Mouse (Mus musculus): ENCODE measurements around the gene Crabp2. TPM values are rescaled to one million over a fixed set of nuclear protein-coding genes. Genes with fewer than 3 reads are reported as not detected.

The Crabp2 gene
- polyA plus RNA-seq, 1 experiment from 2014 or later = 417 TPM

DNA sequence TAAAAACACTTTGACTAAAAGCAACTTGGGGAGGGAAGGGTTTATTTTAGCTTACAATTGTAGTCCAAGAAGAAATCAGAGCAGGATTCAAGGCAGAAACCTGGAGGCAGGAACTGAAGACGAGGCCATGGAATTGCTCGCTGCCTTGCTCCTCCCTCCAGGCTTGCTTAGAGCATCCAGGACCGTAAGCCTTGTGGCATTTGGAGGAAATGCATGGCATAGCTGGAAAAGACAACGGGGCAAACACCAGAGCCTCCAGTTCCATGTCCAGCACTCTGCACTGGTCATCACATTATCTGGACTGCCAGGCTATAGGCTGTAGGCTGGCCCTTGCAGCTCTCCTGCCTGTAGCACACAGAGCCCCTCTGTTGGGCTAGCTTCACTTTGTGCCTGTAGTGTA is 14.0 kb upstream of the Crabp2 start:
- no peak overlapping the region for H3K9ac ChIP-seq (ENCODE audit: low read length)
- H3K36me3 ChIP-seq (ENCODE audit: control insufficient read depth, insufficient read depth, low read length) = peaks cover 15% of the 10 kb centered on the region; the same call in 1 of the 2 replicates
- ATAC-seq (replicated peaks; ENCODE audit: low FRiP score) = no peak
- WGBS = 73% methylated on average over 4 of the region's 4 CpGs
- DNase-seq (ENCODE audit: low spot score) = no peak
- no peak overlapping the region for H3K27ac ChIP-seq (ENCODE audit: low read depth, low read length)
- H3K4me1 ChIP-seq (replicated peaks; ENCODE audit: control insufficient read depth, insufficient read depth, low read length) = peaks cover 11% of the 10 kb centered on the region; the same call in 1 of the 2 replicates
- H3K9me3 ChIP-seq (ENCODE audit: control insufficient read depth, low read length) = no peaks in the 10 kb centered on the region
- no peak overlapping the region for H3K4me3 ChIP-seq (ENCODE audit: low read depth, low read length)
- no peaks in the 10 kb centered on the region for H3K27me3 ChIP-seq (ENCODE audit: control insufficient read depth, insufficient read depth, low read length)
- no peak overlapping the region for H3K4me2 ChIP-seq (ENCODE audit: low read depth, low read length, severe bottlenecking)

- H3K9me3 ChIP-seq (ENCODE audit: control insufficient read depth, low read length) = no peaks in the 10 kb centered on the region
- no peak for DNase-seq (ENCODE audit: low spot score)
Measured at GRCm38 (mm10) chr3:87935201-87935600, 13.3 kb upstream of the Crabp2 start.

GRCm38 (mm10) chr3:87935776-87936175 is 12.7 kb upstream of the Crabp2 start:
- H3K4me2 ChIP-seq (ENCODE audit: low read depth, low read length, severe bottlenecking) = no peak overlapping the region
- no peak overlapping the region for H3K4me3 ChIP-seq (ENCODE audit: low read depth, low read length)
- no peaks in the 10 kb centered on the region for H3K9me3 ChIP-seq (ENCODE audit: control insufficient read depth, low read length)
- H3K27ac ChIP-seq (ENCODE audit: low read depth, low read length) = no peak overlapping the region
- ATAC-seq (replicated peaks; ENCODE audit: low FRiP score) = no peak; the same call in 1 of the 2 replicates
- peaks cover 10% of the 10 kb centered on the region; the same call in 1 of the 2 replicates for H3K4me1 ChIP-seq (replicated peaks; ENCODE audit: control insufficient read depth, insufficient read depth, low read length)
- DNase-seq (ENCODE audit: low spot score) = peak; percentile 92
- 94% methylated on average over 2 of the region's 2 CpGs for WGBS
- H3K9ac ChIP-seq (ENCODE audit: low read length) = peak overlapping the region; percentile 23; the same call in 1 of the 2 replicates
- peaks cover 17% of the 10 kb centered on the region; the same call in 1 of the 2 replicates for H3K36me3 ChIP-seq (ENCODE audit: control insufficient read depth, insufficient read depth, low read length)
- H3K27me3 ChIP-seq (ENCODE audit: control insufficient read depth, insufficient read depth, low read length) = no peaks in the 10 kb centered on the region

More at GRCm38 (mm10) chr3:87935201-87935600, 13.3 kb upstream of the Crabp2 start:
- ATAC-seq (replicated peaks; ENCODE audit: low FRiP score) = no peak; the same call in 1 of the 2 replicates
- Histone ChIP-seq H3K27me3 (ENCODE audit: control insufficient read depth, insufficient read depth, low read length) (no peaks in the 10 kb centered on the region), H3K4me2 (ENCODE audit: low read depth, low read length, severe bottlenecking) (no peak overlapping the region), H3K4me1 (replicated peaks; ENCODE audit: control insufficient read depth, insufficient read depth, low read length) (peaks cover 11% of the 10 kb centered on the region; the same call in 1 of the 2 replicates), H3K4me3 (ENCODE audit: low read depth, low read length) (no peak overlapping the region), H3K27ac (ENCODE audit: low read depth, low read length) (no peak overlapping the region), H3K9ac (ENCODE audit: low read length) (no peak overlapping the region), H3K36me3 (ENCODE audit: control insufficient read depth, insufficient read depth, low read length) (peaks cover 15% of the 10 kb centered on the region; the same call in 1 of the 2 replicates)
- WGBS = 82% methylated on average over 4 of the region's 4 CpGs

DNA sequence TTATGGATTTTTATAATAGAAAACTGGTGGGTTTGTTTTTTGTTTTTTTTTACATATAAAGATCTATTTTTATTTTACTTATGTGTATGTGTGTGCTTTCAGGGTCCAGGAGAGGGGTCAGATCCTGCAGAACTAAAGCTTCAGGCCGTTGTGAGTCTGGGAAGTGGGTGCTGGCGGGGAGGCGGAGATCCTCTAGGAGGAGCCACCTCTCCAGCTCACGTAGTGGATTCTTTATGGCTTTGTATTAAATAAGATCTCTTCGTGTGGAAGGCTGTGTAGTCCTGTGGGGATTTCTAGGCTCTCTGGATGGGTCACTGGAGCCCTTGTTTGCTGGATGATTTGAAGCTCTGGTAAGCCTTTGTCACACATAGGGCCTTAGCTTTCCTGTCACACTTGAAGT is 7.9 kb upstream of the Crabp2 start:
- no peak overlapping the region for H3K4me2 ChIP-seq (ENCODE audit: low read depth, low read length, severe bottlenecking)
- no peaks in the 10 kb centered on the region for H3K9me3 ChIP-seq (ENCODE audit: control insufficient read depth, low read length)
- H3K27me3 ChIP-seq (ENCODE audit: control insufficient read depth, insufficient read depth, low read length) = no peaks in the 10 kb centered on the region
- 65% methylated on average over 5 of the region's 5 CpGs for WGBS
- no peak overlapping the region for H3K27ac ChIP-seq (ENCODE audit: low read depth, low read length)
- no peak overlapping the region for H3K9ac ChIP-seq (ENCODE audit: low read length)
- no peak for DNase-seq (ENCODE audit: low spot score)
- ATAC-seq (replicated peaks; ENCODE audit: low FRiP score) = no peak
- no peak overlapping the region for H3K4me3 ChIP-seq (ENCODE audit: low read depth, low read length)
- H3K36me3 ChIP-seq (ENCODE audit: control insufficient read depth, insufficient read depth, low read length) = peaks cover 10% of the 10 kb centered on the region; the same call in 1 of the 2 replicates
- peaks cover 12% of the 10 kb centered on the region for H3K4me1 ChIP-seq (replicated peaks; ENCODE audit: control insufficient read depth, insufficient read depth, low read length)

DNA sequence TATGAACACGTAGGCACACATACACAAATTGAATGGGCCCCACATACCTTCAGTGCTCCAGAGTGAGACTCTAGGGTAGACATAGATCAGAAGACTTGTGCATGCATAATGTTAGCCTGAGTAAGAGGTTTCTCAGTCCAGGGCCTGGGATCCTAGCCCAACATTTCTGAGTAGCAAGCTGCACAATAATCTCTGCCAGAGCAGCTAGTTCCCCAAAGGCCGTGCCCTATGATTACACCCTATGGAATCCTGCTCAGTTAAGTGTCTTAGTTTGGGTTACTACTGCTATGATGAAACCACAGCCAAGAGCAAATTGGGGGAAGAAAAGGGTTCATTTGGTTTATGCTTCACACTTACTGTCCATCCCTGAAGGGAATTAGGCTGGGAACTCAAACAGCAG is 6.0 kb upstream of the Crabp2 start:
- Histone ChIP-seq H3K27me3 (ENCODE audit: control insufficient read depth, insufficient read depth, low read length) (no peaks in the 10 kb centered on the region), H3K9me3 (ENCODE audit: control insufficient read depth, low read length) (no peaks in the 10 kb centered on the region), H3K27ac (ENCODE audit: low read depth, low read length) (no peak overlapping the region), H3K36me3 (ENCODE audit: control insufficient read depth, insufficient read depth, low read length) (peaks cover 10% of the 10 kb centered on the region; the same call in 1 of the 2 replicates), H3K4me1 (replicated peaks; ENCODE audit: control insufficient read depth, insufficient read depth, low read length) (peaks cover 26% of the 10 kb centered on the region), H3K4me3 (ENCODE audit: low read depth, low read length) (no peak overlapping the region), H3K4me2 (ENCODE audit: low read depth, low read length, severe bottlenecking) (no peak overlapping the region), H3K9ac (ENCODE audit: low read length) (no peak overlapping the region)
- DNase-seq (ENCODE audit: low spot score) = no peak
- 96% methylated on average over 2 of the region's 2 CpGs for WGBS
- no peak for ATAC-seq (replicated peaks; ENCODE audit: low FRiP score)

- Histone ChIP-seq H3K36me3 (ENCODE audit: control insufficient read depth, insufficient read depth, low read length) (peaks cover 10% of the 10 kb centered on the region; the same call in 1 of the 2 replicates), H3K4me2 (ENCODE audit: low read depth, low read length, severe bottlenecking) (no peak overlapping the region), H3K27ac (ENCODE audit: low read depth, low read length) (no peak overlapping the region), H3K27me3 (ENCODE audit: control insufficient read depth, insufficient read depth, low read length) (no peaks in the 10 kb centered on the region), H3K9me3 (ENCODE audit: control insufficient read depth, low read length) (no peaks in the 10 kb centered on the region), H3K4me3 (ENCODE audit: low read depth, low read length) (no peak overlapping the region), H3K4me1 (replicated peaks; ENCODE audit: control insufficient read depth, insufficient read depth, low read length) (peaks cover 35% of the 10 kb centered on the region), H3K9ac (ENCODE audit: low read length) (no peak overlapping the region)
- DNase-seq (ENCODE audit: low spot score) (no peak), ATAC-seq (replicated peaks; ENCODE audit: low FRiP score) (no peak)
- 82% methylated on average over 7 of the region's 7 CpGs for WGBS
Measured at GRCm38 (mm10) chr3:87943586-87943985, 4.9 kb upstream of the Crabp2 start.

- peak; percentile 22; the same call in 1 of the 2 replicates for ATAC-seq (replicated peaks; ENCODE audit: low FRiP score)
- Histone ChIP-seq H3K9me3 (ENCODE audit: control insufficient read depth, low read length) (no peaks in the 10 kb centered on the region), H3K9ac (ENCODE audit: low read length) (peak overlapping the region; percentile 23), H3K27me3 (ENCODE audit: control insufficient read depth, insufficient read depth, low read length) (no peaks in the 10 kb centered on the region), H3K4me3 (ENCODE audit: low read depth, low read length) (no peak overlapping the region), H3K36me3 (ENCODE audit: control insufficient read depth, insufficient read depth, low read length) (peaks cover 7% of the 10 kb centered on the region; the same call in 1 of the 2 replicates), H3K4me1 (replicated peaks; ENCODE audit: control insufficient read depth, insufficient read depth, low read length) (peaks cover 39% of the 10 kb centered on the region), H3K4me2 (ENCODE audit: low read depth, low read length, severe bottlenecking) (0 out of 2 replicates have a peak overlapping the region, but pooled peaks have one; percentile 8), H3K27ac (ENCODE audit: low read depth, low read length) (peak overlapping the region; percentile 84)
- WGBS = 4% methylated on average over 4 of the region's 4 CpGs
- peak; percentile 59 for DNase-seq (ENCODE audit: low spot score)
Measured at GRCm38 (mm10) chr3:87944838-87945600, 3.4 kb upstream of the Crabp2 start.

GRCm38 (mm10) chr3:87945781-87946540 is 2.5 kb upstream of the Crabp2 start:
- Histone ChIP-seq H3K27me3 (ENCODE audit: control insufficient read depth, insufficient read depth, low read length) (no peaks in the 10 kb centered on the region), H3K4me3 (ENCODE audit: low read depth, low read length) (no peak overlapping the region), H3K36me3 (ENCODE audit: control insufficient read depth, insufficient read depth, low read length) (peaks cover 3% of the 10 kb centered on the region; the same call in 1 of the 2 replicates), H3K27ac (ENCODE audit: low read depth, low read length) (peak overlapping the region; percentile 84), H3K4me2 (ENCODE audit: low read depth, low read length, severe bottlenecking) (peak overlapping the region; percentile 18; the same call in 1 of the 2 replicates), H3K4me1 (replicated peaks; ENCODE audit: control insufficient read depth, insufficient read depth, low read length) (peaks cover 44% of the 10 kb centered on the region), H3K9ac (ENCODE audit: low read length) (peak overlapping the region; percentile 75), H3K9me3 (ENCODE audit: control insufficient read depth, low read length) (no peaks in the 10 kb centered on the region)
- ATAC-seq (replicated peaks; ENCODE audit: low FRiP score) (no peak), DNase-seq (ENCODE audit: low spot score) (peak; percentile 63)
- WGBS = 3% methylated on average over 12 of the region's 12 CpGs
